1 mouse cellular context compared by ENCODE assay signal in genomic region chr12:85292906-85293305, GRCm38 (mm10).
TF ChIP-seq lines count a peak whose summit lies in the region.

No protein-coding gene starts in this region.

TF ChIP-seq in MEL, 35 proteins besides CTCF, POLR2A, EP300 and RAD21:
- TF ChIP-seq SMC3 (IDR thresholded peaks at IDR 0.05; ENCODE audit: low read depth, low read length) (peak; percentile 58), USF1 (IDR thresholded peaks at IDR 0.05; ENCODE audit: low read depth, low read length) (no peak), MXI1 (IDR thresholded peaks at IDR 0.05; ENCODE audit: low read depth, low read length) (no peak), TAL1 (IDR thresholded peaks at IDR 0.05; ENCODE audit: low read length) (no peak), ZC3H11A (IDR thresholded peaks at IDR 0.05; ENCODE audit: low read depth, low read length) (peak; percentile 33; the same call in 1 of the 2 replicates)
